Mouse (Mus musculus): ENCODE measurements around the gene Mfsd11.
"Not testable (repeated sequence)": the region's sequence is repeated elsewhere in the genome, so short reads cannot be mapped to it uniquely, and the experiment has no call there.

Gene Mfsd11

GRCm38 (mm10) chr11:116847187-116848085 lies 4.8 kb upstream of the Mfsd11 start:
- no peak for DNase-seq (ENCODE audit: low read depth, low spot score)

GRCm38 (mm10) chr11:116848086-116848876 lies 4.0 kb upstream of the Mfsd11 start:
- no peak for DNase-seq (ENCODE audit: low read depth, low spot score)

DNA sequence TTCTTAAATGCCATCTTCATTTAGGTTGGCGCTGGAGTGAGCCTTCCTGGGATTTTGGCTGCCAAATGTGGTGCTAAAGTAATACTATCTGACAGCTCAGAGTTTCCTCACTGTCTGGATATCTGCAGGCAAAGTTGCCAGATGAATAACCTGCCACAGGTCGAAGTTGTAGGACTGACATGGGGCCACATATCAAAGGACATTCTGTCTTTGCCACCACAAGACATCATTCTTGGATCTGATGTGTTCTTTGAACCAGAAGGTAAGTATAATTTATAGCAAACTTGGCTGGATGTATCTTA lies 3.4 kb upstream of the Mfsd11 start:
- not testable (repeated sequence) for DNase-seq (ENCODE audit: low read depth, low spot score)

GRCm38 (mm10) chr11:116849587-116849986 lies 2.7 kb upstream of the Mfsd11 start:
- DNase-seq (ENCODE audit: low read depth, low spot score), result no peak

- no peak for DNase-seq (ENCODE audit: low read depth, low spot score)
Observed at GRCm38 (mm10) chr11:116850085-116850484, 2.2 kb upstream of the Mfsd11 start.

- DNase-seq (ENCODE audit: low read depth, low spot score), result no peak
Observed at GRCm38 (mm10) chr11:116850833-116851477, 1.3 kb upstream of the Mfsd11 start.

- DNase-seq (ENCODE audit: low read depth, low spot score), result peak; percentile 76
Observed at GRCm38 (mm10) chr11:116851576-116852290, 507 bp upstream of the Mfsd11 start.

GRCm38 (mm10) chr11:116852891-116853511 lies 761 bp downstream of the Mfsd11 start, which contains the start of gene Srsf2:
TSS of gene Srsf2 (minus strand) at chr11:116853094.
- peak; percentile 94 for DNase-seq (ENCODE audit: low read depth, low spot score)

DNA sequence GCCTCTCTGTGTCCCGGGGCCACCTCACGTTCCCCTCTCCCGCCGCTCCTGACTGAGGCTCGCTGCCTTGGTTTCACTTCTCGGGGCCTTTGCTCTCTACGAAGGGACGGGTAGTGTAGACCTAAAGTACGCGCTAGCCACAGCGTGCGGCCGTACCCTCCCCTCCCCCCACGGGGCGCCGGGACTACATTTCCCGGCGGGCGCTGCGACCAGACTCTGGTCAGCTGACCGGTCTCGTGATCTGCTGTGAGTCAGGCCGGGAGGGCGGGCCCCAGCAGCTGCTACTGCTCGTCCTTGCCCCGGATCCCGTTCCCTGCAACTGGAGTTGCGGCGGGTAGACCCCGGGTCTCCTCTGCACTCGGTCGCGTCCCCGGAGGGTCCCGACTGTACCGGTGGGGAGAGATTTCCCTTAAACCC lies 1.3 kb downstream of the Mfsd11 start:
- peak; percentile 96 for DNase-seq (ENCODE audit: low read depth, low spot score)

GRCm38 (mm10) chr11:116854279-116854678 lies 2.0 kb downstream of the Mfsd11 start:
- no peak for DNase-seq (ENCODE audit: low read depth, low spot score)

- DNase-seq (ENCODE audit: low read depth, low spot score), result no peak
Observed at GRCm38 (mm10) chr11:116857183-116857850, 5.1 kb downstream of the Mfsd11 start.

DNA sequence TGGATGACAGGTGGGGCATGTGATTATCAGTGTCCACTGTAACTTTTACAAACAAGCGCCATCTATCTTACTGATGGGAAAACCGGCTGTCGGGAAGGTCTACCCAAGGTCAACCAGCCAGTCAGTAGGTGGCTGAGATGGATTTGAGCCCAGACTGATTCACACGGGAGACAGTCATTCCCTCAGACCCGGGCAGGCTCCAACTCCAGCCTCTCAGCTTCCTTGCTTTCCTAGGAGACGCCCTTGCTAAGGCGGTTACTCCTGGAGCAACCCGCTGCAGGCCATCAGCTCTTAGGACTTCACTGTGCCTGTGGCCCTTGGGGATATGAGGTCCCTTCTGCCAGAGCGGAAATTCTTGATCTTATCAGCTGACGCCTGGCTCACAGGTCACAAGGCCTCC lies 12.2 kb downstream of the Mfsd11 start:
- no peak for DNase-seq (ENCODE audit: low read depth, low spot score)

DNA sequence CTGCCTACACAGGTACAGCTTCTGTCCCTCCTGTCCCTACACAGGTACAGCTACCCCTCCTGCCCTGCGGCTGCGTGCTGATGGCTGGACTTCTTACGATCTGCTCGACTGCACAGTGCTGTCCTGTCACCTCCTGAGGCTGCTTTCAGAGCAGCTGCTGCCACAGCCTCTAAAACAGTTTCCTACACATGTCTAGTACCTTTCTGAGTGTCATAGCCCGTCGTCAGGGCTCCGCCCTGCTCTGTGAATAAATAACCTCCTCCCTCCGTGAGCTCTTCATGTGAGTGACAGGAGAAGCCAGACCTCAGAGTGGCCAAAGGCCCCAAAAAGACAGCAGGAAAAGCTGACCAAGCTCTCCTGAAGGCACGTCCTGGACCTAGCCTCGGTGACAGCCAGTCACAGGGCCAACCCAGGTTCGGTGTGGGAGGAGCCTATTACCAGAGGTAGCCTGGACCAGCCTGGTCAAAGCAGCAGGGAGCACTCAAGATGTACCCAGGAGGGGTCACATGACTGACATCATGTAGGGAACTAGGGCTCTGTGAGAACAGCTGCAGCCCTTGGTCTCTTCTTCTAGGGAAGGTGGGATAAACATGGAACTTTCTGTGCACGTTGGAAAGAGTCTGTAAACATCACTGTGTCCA lies 13.8 kb downstream of the Mfsd11 start:
- peak; percentile 34 for DNase-seq (ENCODE audit: low read depth, low spot score)

- no peak for DNase-seq (ENCODE audit: low read depth, low spot score)
Observed at GRCm38 (mm10) chr11:116868129-116868528, 15.9 kb downstream of the Mfsd11 start.

GRCm38 (mm10) chr11:116869223-116869622 lies 17.0 kb downstream of the Mfsd11 start:
- DNase-seq (ENCODE audit: low read depth, low spot score), result no peak

DNA sequence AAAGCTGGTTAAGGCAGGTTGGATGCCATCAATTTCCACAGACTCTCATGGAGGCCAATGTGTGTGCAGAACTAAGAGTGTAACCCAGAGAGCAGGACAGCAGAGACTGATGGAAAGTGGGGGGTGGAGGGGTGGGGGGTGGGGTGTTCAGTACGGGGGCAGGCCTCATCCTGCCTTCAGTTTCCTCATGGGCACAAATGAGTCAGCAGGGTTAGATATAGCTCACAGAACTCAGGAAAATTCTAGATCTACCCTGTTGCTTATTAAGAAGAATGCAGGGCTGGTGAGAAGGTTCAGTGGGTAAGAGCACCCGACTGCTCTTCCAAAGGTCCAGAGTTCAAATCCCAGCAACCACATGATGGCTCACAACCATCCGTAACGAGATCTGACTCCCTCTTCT lies 17.4 kb downstream of the Mfsd11 start:
- DNase-seq (ENCODE audit: low read depth, low spot score), result no peak

GRCm38 (mm10) chr11:116871538-116871937 lies 19.3 kb downstream of the Mfsd11 start:
- DNase-seq (ENCODE audit: low read depth, low spot score), result no peak

- DNase-seq (ENCODE audit: low read depth, low spot score), result no peak
Observed at GRCm38 (mm10) chr11:116873987-116874386, 21.7 kb downstream of the Mfsd11 start.

GRCm38 (mm10) chr11:116878454-116878853 lies 26.2 kb downstream of the Mfsd11 start:
- DNase-seq (ENCODE audit: low read depth, low spot score), result no peak

DNA sequence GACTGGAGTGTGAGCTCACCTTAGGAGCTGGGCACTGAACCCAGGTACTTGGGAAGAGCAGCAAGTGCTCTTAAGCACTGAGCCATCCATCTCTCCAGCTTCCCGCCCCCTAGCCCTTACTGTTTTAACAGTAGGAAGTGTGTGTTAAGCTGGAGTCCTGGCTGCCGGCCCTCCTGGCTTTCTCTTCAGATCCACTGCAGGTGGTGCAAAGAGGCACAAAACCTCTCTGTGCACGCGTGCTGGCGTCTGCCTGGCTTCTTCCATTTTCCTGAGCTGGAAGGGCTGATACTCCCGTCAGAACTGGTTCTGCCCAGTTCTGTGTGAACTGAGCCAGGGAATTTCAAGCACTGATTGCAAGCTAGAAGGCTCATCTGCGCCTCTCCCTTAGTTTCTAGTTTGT lies 28.6 kb downstream of the Mfsd11 start:
- peak; percentile 65 for DNase-seq (ENCODE audit: low read depth, low spot score)

Data from R1 (cell line).